Mouse (Mus musculus): ENCODE data around the gene Usp46. TPM values are rescaled to one million over a fixed set of nuclear protein-coding genes. Genes with fewer than 3 reads are reported as not detected.

Usp46 gene
- polyA plus RNA-seq, 1 experiment from 2014 or later: 27.3 TPM

- ATAC-seq (no peak), DNase-seq (ENCODE audit: low spot score) (no peak)
- peaks cover 11% of the 10 kb centered on the region; the same call in 1 of the 2 replicates for H3K36me3 ChIP-seq (ENCODE audit: insufficient read depth, low read length)
- no peak for TF ChIP-seq EP300 (IDR thresholded peaks at IDR 0.05)
- TF ChIP-seq CTCF (IDR thresholded peaks at IDR 0.05): no peak
- no peaks in the 10 kb centered on the region for H3K4me1 ChIP-seq (ENCODE audit: insufficient read depth, low read depth, low read length)
- no peaks in the 10 kb centered on the region for H3K27me3 ChIP-seq (replicated peaks; ENCODE audit: insufficient read depth, low read length)
- no peaks in the 10 kb centered on the region for H3K9me3 ChIP-seq (ENCODE audit: low read length)
- H3K4me3 ChIP-seq (ENCODE audit: low read depth, low read length): no peak overlapping the region
- no peak overlapping the region for H3K4me2 ChIP-seq (replicated peaks; ENCODE audit: low read depth, low read length)
- H3K27ac ChIP-seq (ENCODE audit: low read length): no peak overlapping the region
- WGBS: 85% methylated on average over 8 of the region's 8 CpGs
- no peak overlapping the region for H3K9ac ChIP-seq (replicated peaks; ENCODE audit: low read depth)
Measured at GRCm38 (mm10) chr5:74018870-74019565, 49.2 kb downstream of the Usp46 start.

GRCm38 (mm10) chr5:74017488-74017887 lies 50.7 kb downstream of the Usp46 start:
- Histone ChIP-seq H3K4me3 (ENCODE audit: low read depth, low read length) (no peak overlapping the region), H3K9me3 (ENCODE audit: low read length) (no peaks in the 10 kb centered on the region), H3K4me1 (ENCODE audit: insufficient read depth, low read depth, low read length) (no peaks in the 10 kb centered on the region), H3K4me2 (replicated peaks; ENCODE audit: low read depth, low read length) (no peak overlapping the region), H3K27ac (ENCODE audit: low read length) (no peak overlapping the region), H3K27me3 (replicated peaks; ENCODE audit: insufficient read depth, low read length) (no peaks in the 10 kb centered on the region), H3K36me3 (ENCODE audit: insufficient read depth, low read length) (peaks cover 11% of the 10 kb centered on the region; the same call in 1 of the 2 replicates), H3K9ac (replicated peaks; ENCODE audit: low read depth) (no peak overlapping the region)
- 92% methylated on average over 5 of the region's 5 CpGs for WGBS
- no peak for ATAC-seq
- DNase-seq (ENCODE audit: low spot score): no peak
- TF ChIP-seq EP300 (IDR thresholded peaks at IDR 0.05) (no peak), CTCF (IDR thresholded peaks at IDR 0.05) (no peak)

DNA sequence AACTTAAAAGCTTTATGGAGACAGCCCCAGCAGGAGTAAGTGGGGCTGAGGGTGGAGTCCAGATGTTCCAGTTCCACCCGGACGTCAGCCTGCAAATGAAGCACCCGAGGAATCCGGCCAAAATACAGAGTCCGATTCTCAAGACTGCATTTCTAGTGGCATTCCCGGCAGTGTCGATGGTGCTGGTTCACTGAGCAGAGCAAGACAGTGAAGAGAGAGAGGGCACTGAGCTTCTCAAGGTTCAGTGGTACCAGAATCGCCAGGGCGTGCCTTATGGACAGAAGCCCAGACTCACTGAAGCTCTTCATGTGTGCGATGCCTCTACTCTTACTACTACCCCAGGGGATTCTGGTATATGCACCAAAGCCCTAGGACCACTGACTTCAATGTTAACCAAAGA lies 56.6 kb downstream of the Usp46 start:
- H3K4me1 ChIP-seq (ENCODE audit: insufficient read depth, low read depth, low read length): no peaks in the 10 kb centered on the region
- 88% methylated on average over 10 of the region's 10 CpGs for WGBS
- no peak overlapping the region for H3K27ac ChIP-seq (ENCODE audit: low read length)
- H3K4me3 ChIP-seq (ENCODE audit: low read depth, low read length): no peak overlapping the region
- H3K9me3 ChIP-seq (ENCODE audit: low read length): no peaks in the 10 kb centered on the region
- no peak for DNase-seq (ENCODE audit: low spot score)
- no peak for ATAC-seq
- no peak overlapping the region for H3K9ac ChIP-seq (replicated peaks; ENCODE audit: low read depth)
- H3K4me2 ChIP-seq (replicated peaks; ENCODE audit: low read depth, low read length): no peak overlapping the region
- H3K36me3 ChIP-seq (ENCODE audit: insufficient read depth, low read length): peaks cover 11% of the 10 kb centered on the region; the same call in 1 of the 2 replicates
- no peak for TF ChIP-seq CTCF (IDR thresholded peaks at IDR 0.05)
- no peak for TF ChIP-seq EP300 (IDR thresholded peaks at IDR 0.05)
- no peaks in the 10 kb centered on the region for H3K27me3 ChIP-seq (replicated peaks; ENCODE audit: insufficient read depth, low read length)

DNA sequence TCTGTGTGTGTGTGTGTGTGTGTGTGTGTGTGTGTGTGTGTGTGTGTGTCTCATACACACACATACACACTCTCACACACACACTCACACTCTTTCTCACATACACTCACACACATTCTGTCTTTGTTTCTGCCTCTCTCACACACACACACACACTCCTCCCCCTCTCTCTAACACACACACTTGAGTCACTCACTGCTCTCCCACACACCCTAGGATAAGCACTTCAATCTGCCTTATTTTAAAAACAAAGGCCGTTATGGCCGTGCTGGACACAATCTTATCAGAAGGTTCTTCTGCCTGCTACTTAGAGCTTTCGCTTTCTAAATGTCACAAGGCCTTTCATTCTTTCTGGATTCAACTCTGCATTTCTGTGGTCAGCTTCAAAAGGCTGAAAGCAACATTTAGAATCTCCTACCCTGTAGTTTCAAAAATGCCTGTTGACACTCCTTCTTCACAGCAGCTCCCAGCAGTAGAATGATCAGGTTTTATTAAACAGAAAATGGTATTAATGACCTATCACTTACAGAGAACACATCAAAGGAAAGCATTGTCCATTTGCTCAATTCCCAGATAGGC lies 60.6 kb downstream of the Usp46 start:
- Histone ChIP-seq H3K9ac (replicated peaks; ENCODE audit: low read depth) (no peak overlapping the region), H3K9me3 (ENCODE audit: low read length) (no peaks in the 10 kb centered on the region), H3K4me1 (ENCODE audit: insufficient read depth, low read depth, low read length) (no peaks in the 10 kb centered on the region), H3K4me2 (replicated peaks; ENCODE audit: low read depth, low read length) (no peak overlapping the region), H3K27me3 (replicated peaks; ENCODE audit: insufficient read depth, low read length) (no peaks in the 10 kb centered on the region), H3K4me3 (ENCODE audit: low read depth, low read length) (no peak overlapping the region), H3K36me3 (ENCODE audit: insufficient read depth, low read length) (no peaks in the 10 kb centered on the region), H3K27ac (ENCODE audit: low read length) (no peak overlapping the region)
- WGBS: 38% methylated on average over 3 of the region's 3 CpGs
- ATAC-seq: peak; percentile 47
- TF ChIP-seq EP300 (IDR thresholded peaks at IDR 0.05): no peak
- peak; percentile 30 for DNase-seq (ENCODE audit: low spot score)

GRCm38 (mm10) chr5:74005936-74006335 lies 62.3 kb downstream of the Usp46 start:
- H3K4me3 ChIP-seq (ENCODE audit: low read depth, low read length): no peak overlapping the region
- no peak overlapping the region for H3K27ac ChIP-seq (ENCODE audit: low read length)
- no peak overlapping the region for H3K4me2 ChIP-seq (replicated peaks; ENCODE audit: low read depth, low read length)
- no peak for TF ChIP-seq EP300 (IDR thresholded peaks at IDR 0.05)
- TF ChIP-seq CTCF (IDR thresholded peaks at IDR 0.05): no peak
- ATAC-seq (no peak), DNase-seq (ENCODE audit: low spot score) (no peak)
- no peaks in the 10 kb centered on the region for H3K36me3 ChIP-seq (ENCODE audit: insufficient read depth, low read length)
- no peak overlapping the region for H3K9ac ChIP-seq (replicated peaks; ENCODE audit: low read depth)
- H3K9me3 ChIP-seq (ENCODE audit: low read length): no peaks in the 10 kb centered on the region
- H3K27me3 ChIP-seq (replicated peaks; ENCODE audit: insufficient read depth, low read length): no peaks in the 10 kb centered on the region
- 97% methylated on average over 2 of the region's 2 CpGs for WGBS
- no peaks in the 10 kb centered on the region for H3K4me1 ChIP-seq (ENCODE audit: insufficient read depth, low read depth, low read length)

- TF ChIP-seq CTCF (IDR thresholded peaks at IDR 0.05): no peak
- no peak for TF ChIP-seq EP300 (IDR thresholded peaks at IDR 0.05)
- DNase-seq (ENCODE audit: low spot score): no peak
- Histone ChIP-seq H3K9me3 (ENCODE audit: low read length) (no peaks in the 10 kb centered on the region), H3K36me3 (ENCODE audit: insufficient read depth, low read length) (no peaks in the 10 kb centered on the region), H3K4me2 (replicated peaks; ENCODE audit: low read depth, low read length) (no peak overlapping the region), H3K27me3 (replicated peaks; ENCODE audit: insufficient read depth, low read length) (no peaks in the 10 kb centered on the region), H3K4me3 (ENCODE audit: low read depth, low read length) (no peak overlapping the region), H3K9ac (replicated peaks; ENCODE audit: low read depth) (no peak overlapping the region), H3K27ac (ENCODE audit: low read length) (no peak overlapping the region), H3K4me1 (ENCODE audit: insufficient read depth, low read depth, low read length) (no peaks in the 10 kb centered on the region)
- 60% methylated on average over 9 of the region's 9 CpGs for WGBS
- ATAC-seq: no peak
Measured at GRCm38 (mm10) chr5:74001743-74002142, 66.5 kb downstream of the Usp46 start.
